8 mouse cellular contexts compared by ENCODE assay signal in the genomic region with DNA sequence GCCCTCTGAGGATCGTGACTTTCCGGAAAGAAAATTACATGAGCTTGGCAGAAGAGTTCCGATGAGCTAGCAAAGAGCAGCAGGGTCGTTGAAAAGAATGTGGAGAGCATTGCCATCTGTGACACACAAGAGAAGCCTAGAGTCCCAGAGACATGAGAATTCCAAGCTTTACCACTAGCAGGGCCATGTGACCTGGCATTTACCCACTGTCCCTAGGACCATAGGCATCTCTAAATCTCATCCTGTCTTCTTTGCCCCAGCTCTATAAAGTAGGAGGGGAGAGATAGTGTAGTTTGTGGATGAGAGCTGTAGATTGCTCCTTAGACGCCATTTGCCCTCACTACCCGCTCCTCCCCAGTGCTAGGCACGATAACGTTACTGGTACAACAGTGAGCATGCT. TPM values are rescaled to one million over a fixed set of nuclear protein-coding genes. Genes with fewer than 3 reads are reported as not detected.
DNase-seq lines count a peak whose midpoint lies in the region; ATAC-seq and TF ChIP-seq lines count a peak whose summit lies in the region.

A gene (minus strand): TSS at position 101 of the 400 bp plus-strand sequence.

- no peak for ATAC-seq in embryonic facial prominence, embryonic 13.5 days (ENCODE audit: insufficient number of reproducible peaks, insufficient read depth, low FRiP score, low TSS enrichment, low read depth)
- ATAC-seq in heart, embryonic 15.5 days (replicated peaks; ENCODE audit: insufficient number of reproducible peaks, insufficient read depth, low FRiP score, low read depth) = no peak
- ATAC-seq in neutrophil, adult 5-6 weeks (ENCODE audit: extremely low read depth, insufficient number of reproducible peaks, low FRiP score, poor library complexity, severe bottlenecking) = no peak

- H3K9me3 ChIP-seq in embryonic facial prominence, embryonic 13.5 days = 0 out of 2 replicates have a peak, but pooled peaks cover 5% of the 10 kb centered on the region
- no peaks in the 10 kb centered on the region for H3K9me3 ChIP-seq in heart, embryonic 15.5 days (replicated peaks)

- intact Hi-C loops in left cerebral cortex, postnatal 36 days (cut with DNase I) = no loop called here

- TF ChIP-seq POLR2A in lung, adult 2 months (IDR thresholded peaks at IDR 0.05; ENCODE audit: borderline replicate concordance, extremely low read depth, low read depth, low read length) = no peak

- no peak for TF ChIP-seq CTCF in lung, adult 2 months (IDR thresholded peaks at IDR 0.05; ENCODE audit: insufficient read depth, low read length)

- 84% methylated on average over 8 of the region's 8 CpGs for WGBS in lung, adult 2 months
- 90% methylated on average over 8 of the region's 8 CpGs for WGBS in embryonic facial prominence, embryonic 13.5 days
- 79% methylated on average over 8 of the region's 8 CpGs for WGBS in heart, embryonic 15.5 days

- no peak within 1 kb of the TSS for H3K9ac ChIP-seq in embryonic facial prominence, embryonic 13.5 days
- no peak within 1 kb of the TSS for H3K9ac ChIP-seq in heart, embryonic 15.5 days

- H3K4me2 ChIP-seq in embryonic facial prominence, embryonic 13.5 days = no peak within 1 kb of the TSS
- H3K4me2 ChIP-seq in heart, embryonic 15.5 days = no peak within 1 kb of the TSS

- no peak within 1 kb of the TSS for H3K4me3 ChIP-seq in lung, adult 2 months (replicated peaks; ENCODE audit: extremely low read depth, low read depth, low read length)
- H3K4me3 ChIP-seq in embryonic facial prominence, embryonic 13.5 days = no peak within 1 kb of the TSS
- no peak within 1 kb of the TSS for H3K4me3 ChIP-seq in heart, embryonic 15.5 days

- no peaks in the 10 kb centered on the region for H3K27me3 ChIP-seq in embryonic facial prominence, embryonic 13.5 days
- H3K27me3 ChIP-seq in heart, embryonic 15.5 days = no peaks in the 10 kb centered on the region

- DNase-seq in lung, adult 2 months = no peak
- no peak for DNase-seq in lung, postnatal 10 days
- DNase-seq in left cerebral cortex, postnatal 36 days (ENCODE audit: low spot score in 2 of 2) = no peak
- no peak for DNase-seq in cerebellum, adult 9-10 months
- no peak for DNase-seq in T-cell, adult 2 months (ENCODE audit: low spot score)

- H3K27ac ChIP-seq in embryonic facial prominence, embryonic 13.5 days = no peak within 1 kb of the TSS
- H3K27ac ChIP-seq in heart, embryonic 15.5 days = no peak within 1 kb of the TSS

- no peaks in the 10 kb centered on the region for H3K36me3 ChIP-seq in embryonic facial prominence, embryonic 13.5 days
- H3K36me3 ChIP-seq in heart, embryonic 15.5 days = no peaks in the 10 kb centered on the region

- H3K4me1 ChIP-seq in lung, adult 2 months (ENCODE audit: control insufficient read depth, insufficient read depth, low read length) = no peaks in the 10 kb centered on the region
- 0 out of 2 replicates have a peak, but pooled peaks cover 3% of the 10 kb centered on the region for H3K4me1 ChIP-seq in embryonic facial prominence, embryonic 13.5 days
- H3K4me1 ChIP-seq in heart, embryonic 15.5 days (replicated peaks) = peaks cover 2% of the 10 kb centered on the region; the same call in 1 of the 2 replicates

RNA-seq across cellular contexts. Expression of the gene that starts here (rescaled TPM):
- polyA plus RNA-seq in lung, adult 2 months (2012; rRNA removed) = 8.1 and 12.1 TPM in 2 replicates
- 44.4 and 45.1 TPM in 2 replicates for polyA plus RNA-seq in embryonic facial prominence, embryonic 13.5 days (2015; fragmentation: Nextera tagmentation; extraction: Ambion mirVana)
- 27.5 and 30.8 TPM in 2 replicates for polyA plus RNA-seq in heart, embryonic 15.5 days (2015; fragmentation: Nextera tagmentation; extraction: Ambion mirVana)
- total RNA-seq in left cerebral cortex, postnatal 36 days (2021) = 10 to 100 TPM; 47.7 to 51.9 TPM
- 33.2 and 41.4 TPM in 2 replicates for total RNA-seq in neutrophil, adult 5-6 weeks (2017)
